Mouse (Mus musculus) MEL (cell line): Measurements from ENCODE around the gene AC170998.1.
A peak's percentile ranks its signal among the peaks of the same experiment; 100 is the strongest.

Experiments
- BHLHE40 ChIP-seq: IDR thresholded peaks from 2 replicates; pipeline ENCODE4 v1.6.1; 2012; ENCODE audit warnings: low read depth, mild to moderate bottlenecking, inconsistent platforms, low read length, improper control_type of control experiment, borderline replicate concordance
- CTCF ChIP-seq, 3 experiments: IDR thresholded peaks in 2 of 3; conservative IDR thresholded peaks in 1 of 3; 2 replicates each; pipeline ENCODE4 v1.5.1; 2011 to 2012; ENCODE audit warnings: low read length in 3 of 3, low read depth in 2 of 3, mild to moderate bottlenecking in 2 of 3, improper control_type of control experiment in 1 of 3, inconsistent platforms in 1 of 3, mixed read lengths in 1 of 3, moderate library complexity in 1 of 3; ENCODE audit not compliant: control insufficient read depth in 1 of 3, insufficient read depth in 1 of 3, poor library complexity in 1 of 3, severe bottlenecking in 1 of 3
- EP300 ChIP-seq, 2 experiments: IDR thresholded peaks; 2 replicates each; pipeline ENCODE4 v1.6.1; 2011; ENCODE audit warnings: improper control_type of control experiment in 2 of 2, low read length in 2 of 2, low read depth in 1 of 2, mild to moderate bottlenecking in 1 of 2
- JUND ChIP-seq: IDR thresholded peaks from 2 replicates; pipeline ENCODE4 v1.6.1; 2011; ENCODE audit warnings: low read depth, mild to moderate bottlenecking, improper control_type of control experiment, low read length
- MAZ ChIP-seq: IDR thresholded peaks from 2 replicates; pipeline ENCODE4 v1.6.1; 2012; ENCODE audit warnings: low read depth, mild to moderate bottlenecking, inconsistent platforms, low read length, improper control_type of control experiment
- MEF2A ChIP-seq: IDR thresholded peaks from 2 replicates; pipeline ENCODE4 v1.6.1; 2014; ENCODE audit warnings: low read depth, mild to moderate bottlenecking, inconsistent platforms, low read length, improper control_type of control experiment; ENCODE audit not compliant: poor library complexity, insufficient replicate concordance, severe bottlenecking; ENCODE audit errors: extremely low read depth
- POLR2A ChIP-seq, 2 experiments: IDR thresholded peaks; 2 replicates each; pipeline ENCODE4 v1.6.1; 2011 to 2012; ENCODE audit warnings: low read length in 2 of 2, mild to moderate bottlenecking in 2 of 2, control low read depth in 1 of 2, improper control_type of control experiment in 1 of 2, low read depth in 1 of 2, moderate library complexity in 1 of 2; ENCODE audit not compliant: control insufficient read depth in 1 of 2, insufficient read depth in 1 of 2, poor library complexity in 1 of 2
- POLR2AphosphoS2 ChIP-seq: IDR thresholded peaks from 2 replicates; pipeline ENCODE4 v1.6.1; 2011; ENCODE audit warnings: low read length, improper control_type of control experiment
- RCOR1 ChIP-seq: IDR thresholded peaks from 2 replicates; pipeline ENCODE4 v1.6.1; 2012; ENCODE audit warnings: low read depth, mild to moderate bottlenecking, inconsistent platforms, low read length, improper control_type of control experiment
- TAL1 ChIP-seq: IDR thresholded peaks from 2 replicates; pipeline ENCODE4 v1.6.1; 2012; ENCODE audit warnings: mild to moderate bottlenecking, inconsistent platforms, low read length, moderate library complexity, mixed read lengths
- USF1 ChIP-seq: IDR thresholded peaks from 2 replicates; pipeline ENCODE4 v1.6.1; 2014; ENCODE audit warnings: low read depth, mild to moderate bottlenecking, inconsistent platforms, low read length, improper control_type of control experiment, moderate library complexity
- ZC3H11A ChIP-seq: IDR thresholded peaks from 2 replicates; pipeline ENCODE4 v1.6.1; 2012; ENCODE audit warnings: low read depth, mild to moderate bottlenecking, inconsistent platforms, low read length, improper control_type of control experiment

DNA sequence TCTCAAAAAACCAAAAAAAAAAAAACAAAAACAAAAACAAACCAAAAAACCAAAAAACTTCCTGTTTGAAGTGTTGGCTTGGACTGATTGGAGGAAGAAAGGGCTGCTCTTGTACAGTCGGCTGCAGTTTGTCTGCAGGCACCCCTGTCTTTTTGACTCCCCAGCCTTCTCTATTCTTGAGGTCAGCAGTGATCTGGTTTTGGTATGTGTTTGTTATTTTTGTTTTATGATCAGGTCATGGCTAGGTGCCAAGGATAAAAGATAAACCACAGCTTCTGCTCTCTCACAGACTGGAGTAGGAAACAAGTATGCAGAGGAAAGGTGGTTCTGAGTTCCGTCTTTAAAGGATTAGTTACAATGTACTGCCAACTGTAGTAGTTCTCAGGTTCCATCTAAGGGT, 23.2 kb upstream of the AC170998.1 start:
- TF ChIP-seq CTCF (IDR thresholded peaks at IDR 0.05 in 2 of 3, conservative IDR thresholded peaks at IDR 0.05 in 1 of 3; ENCODE audit: control insufficient read depth in 1 of 3, insufficient read depth in 1 of 3, low read depth in 2 of 3, low read length in 3 of 3, poor library complexity in 1 of 3, severe bottlenecking in 1 of 3) = no peak
- TF ChIP-seq ZC3H11A = no peak
- TF ChIP-seq MEF2A = no peak
- no peak for TF ChIP-seq MAZ
- TF ChIP-seq BHLHE40 = no peak
- TF ChIP-seq JUND = no peak
- no peak for TF ChIP-seq POLR2AphosphoS2
- no peak for TF ChIP-seq USF1
- TF ChIP-seq EP300 (IDR thresholded peaks at IDR 0.05; ENCODE audit: low read depth in 1 of 2, low read length in 2 of 2) = no peak
- TF ChIP-seq POLR2A (IDR thresholded peaks at IDR 0.05; ENCODE audit: control insufficient read depth in 1 of 2, insufficient read depth in 1 of 2, low read depth in 1 of 2, low read length in 2 of 2, poor library complexity in 1 of 2) = no peak
- no peak for TF ChIP-seq TAL1
- peak; percentile 24; the same call in 1 of the 2 replicates for TF ChIP-seq RCOR1
